Mouse (Mus musculus) hindbrain, embryonic 14.5 days (tissue): ENCODE data around the gene Mrpl37. TPM values are rescaled to one million over a fixed set of nuclear protein-coding genes. Genes with fewer than 3 reads are reported as not detected.

ENCODE experiments used
- ATAC-seq: fragments of 200-750 bp; cut with Nextera tagmentation; 2 replicates; pipeline ENCODE4 v1.8.0; 2017; ENCODE audit warnings: moderate number of reproducible peaks, mild to moderate bottlenecking, moderate TSS enrichment, moderate library complexity; ENCODE audit not compliant: low FRiP score
- DNase-seq: peaks from one replicate; pipeline ENCODE4 v3.0.0-alpha.2; 2015; ENCODE audit warnings: low spot score
- H3K27ac ChIP-seq: fragments of 300-500 bp; sonication (generic); 2 replicates; pipeline ENCODE4 v1.5.1; 2014; ENCODE audit warnings: mild to moderate bottlenecking, moderate library complexity
- H3K27me3 ChIP-seq: fragments of 300-500 bp; sonication (generic); 2 replicates; pipeline ENCODE4 v1.6.1; 2014; ENCODE audit warnings: mild to moderate bottlenecking, low read length, mixed read lengths; ENCODE audit not compliant: control insufficient read depth, insufficient read depth
- H3K36me3 ChIP-seq: fragments of 300-500 bp; sonication (generic); replicated peaks from 2 replicates; pipeline ENCODE4 v1.6.1; 2014; ENCODE audit not compliant: control insufficient read depth, insufficient read depth
- H3K4me1 ChIP-seq: fragments of 300-500 bp; sonication (generic); replicated peaks from 2 replicates; pipeline ENCODE4 v1.6.1; 2014; ENCODE audit warnings: antibody characterized with exemption, low read length, mixed read lengths; ENCODE audit not compliant: control insufficient read depth, insufficient read depth
- H3K4me2 ChIP-seq: fragments of 300-500 bp; sonication (generic); replicated peaks from 2 replicates; pipeline ENCODE4 v1.6.1; 2014; ENCODE audit warnings: mild to moderate bottlenecking, moderate library complexity
- H3K4me3 ChIP-seq: fragments of 300-500 bp; sonication (generic); replicated peaks from 2 replicates; pipeline ENCODE4 v1.5.1; 2014; ENCODE audit warnings: mild to moderate bottlenecking, low read length
- H3K9ac ChIP-seq: fragments of 300-500 bp; sonication (generic); 2 replicates; pipeline ENCODE4 v1.6.1; 2014
- H3K9me3 ChIP-seq: fragments of 300-500 bp; sonication (generic); 2 replicates; pipeline ENCODE4 v1.6.1; 2016; ENCODE audit warnings: low read length; ENCODE audit not compliant: control insufficient read depth
- WGBS: fragments of 180-500 bp; shearing (Covaris S2); extraction: QIAGEN DNeasy Blood & Tissue Kit; methylation state at CpG from one replicate; pipeline ENCODE4 v1.1.7; 2014; 5-methylcytosine and 5-hydroxymethylcytosine counted together
- polyA plus RNA-seq: library from polyadenylated mRNA; unstranded; fragments of >200 nt; fragmentation: Nextera tagmentation; extraction: Ambion mirVana; gene quantifications from 2 replicates; pipeline ENCODE4 v1.2.1, GENCODE M21; 2014

Gene Mrpl37
- polyA plus RNA-seq, 1 experiment from 2014 or later: 86.2 TPM

DNA sequence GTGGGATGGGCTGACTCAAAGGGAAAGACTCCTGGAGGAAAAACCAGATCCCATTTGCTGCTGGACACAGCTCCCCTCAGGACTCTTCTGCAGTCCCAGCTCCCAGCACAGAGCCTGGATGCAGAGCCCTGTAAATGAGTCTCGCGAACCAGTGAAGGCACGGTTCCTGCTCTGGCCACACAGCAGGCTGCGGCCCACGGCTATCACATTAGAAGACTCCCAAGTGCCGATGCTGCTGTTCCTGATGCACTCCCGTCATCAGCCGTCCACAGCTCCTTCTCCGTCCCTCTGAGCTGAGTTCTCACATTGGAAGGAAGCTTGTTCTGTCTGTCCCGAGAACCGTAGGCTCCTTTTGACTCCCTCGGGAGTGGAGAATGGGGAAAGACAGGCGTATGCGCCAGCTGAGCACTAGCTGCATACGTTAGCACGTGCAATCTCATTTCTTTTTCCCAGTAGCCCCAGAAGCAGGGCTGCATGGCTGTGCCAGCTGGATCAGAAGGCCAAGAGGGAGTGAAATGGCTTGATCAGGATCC, 30.2 kb upstream of the Mrpl37 start, which contains the start of gene Cdcp2:
TSS of gene Cdcp2 (plus strand) at position 51 of the 533 bp plus-strand sequence.
- Histone ChIP-seq H3K4me2 (no peak within 1 kb of the TSS), H3K9ac (no peak within 1 kb of the TSS), H3K36me3 (no peaks in the 10 kb centered on the region), H3K27ac (no peak within 1 kb of the TSS), H3K27me3 (no peaks in the 10 kb centered on the region), H3K4me3 (no peak within 1 kb of the TSS), H3K4me1 (peaks cover 22% of the 10 kb centered on the region), H3K9me3 (no peaks in the 10 kb centered on the region)
- ATAC-seq (no peak), DNase-seq (no peak)
- 20% methylated on average over 16 of the region's 16 CpGs for WGBS

DNA sequence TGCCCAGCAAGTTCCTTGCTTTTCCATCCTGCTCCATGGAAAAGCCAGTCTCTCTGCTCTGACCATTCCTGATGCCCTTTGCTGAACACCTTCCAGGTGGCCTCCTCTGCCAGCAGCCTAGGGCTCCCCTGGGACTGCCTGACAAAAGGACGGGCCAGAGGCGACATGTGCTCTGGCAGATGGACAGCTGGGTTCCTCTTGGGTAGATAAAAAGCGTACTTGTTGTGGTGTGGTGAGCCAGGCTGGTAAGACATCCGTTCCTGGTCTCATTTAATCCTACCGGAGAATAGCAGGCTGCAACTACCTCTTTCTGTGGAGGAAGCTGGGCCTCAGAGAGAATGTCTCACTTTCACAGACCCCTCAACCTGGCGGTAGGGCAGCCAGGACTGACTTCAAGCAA, 29.4 kb upstream of the Mrpl37 start:
- WGBS: 16% methylated on average over 6 of the region's 6 CpGs
- Histone ChIP-seq H3K4me2 (no peak overlapping the region), H3K4me1 (peaks cover 22% of the 10 kb centered on the region), H3K27ac (no peak overlapping the region), H3K9me3 (no peaks in the 10 kb centered on the region), H3K4me3 (no peak overlapping the region), H3K27me3 (no peaks in the 10 kb centered on the region), H3K9ac (no peak overlapping the region), H3K36me3 (no peaks in the 10 kb centered on the region)
- peak; percentile 27 for DNase-seq
- ATAC-seq: no peak

DNA sequence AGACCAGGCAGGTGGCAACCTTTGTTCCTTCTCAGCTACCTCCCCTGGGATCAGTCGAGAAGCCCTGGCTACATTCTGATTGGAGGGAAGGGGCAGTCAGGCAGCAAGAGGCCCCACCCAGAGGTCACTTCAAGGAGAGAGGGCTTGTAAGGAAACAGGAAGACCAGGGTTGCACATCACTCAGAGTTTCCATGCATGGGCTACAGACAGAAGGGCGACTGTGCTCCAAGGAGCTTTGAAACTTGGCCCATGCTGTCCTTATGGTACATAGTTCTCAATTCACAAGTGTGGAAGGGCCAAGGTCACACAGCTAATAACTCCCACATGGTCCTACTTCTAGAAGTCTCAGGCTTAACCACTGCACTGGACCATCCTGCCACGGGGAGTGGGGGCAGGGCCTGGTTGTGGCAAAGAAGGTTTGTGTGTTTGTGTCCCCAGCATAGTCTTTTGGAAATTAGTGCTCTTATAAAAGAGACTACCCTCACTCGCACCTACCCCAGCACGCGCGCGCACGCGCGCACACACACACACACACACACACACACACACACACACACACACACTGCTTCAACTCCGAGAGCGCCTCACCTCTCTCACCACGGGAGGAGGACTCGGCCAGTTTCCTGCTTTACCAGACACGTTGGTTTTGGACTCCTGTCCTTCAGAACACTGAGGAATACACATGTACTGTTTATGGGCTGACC, 28.0 kb upstream of the Mrpl37 start:
- H3K27ac ChIP-seq: no peak overlapping the region
- no peaks in the 10 kb centered on the region for H3K9me3 ChIP-seq
- H3K27me3 ChIP-seq: no peaks in the 10 kb centered on the region
- ATAC-seq (no peak), DNase-seq (no peak)
- 88% methylated on average over 16 of the region's 16 CpGs for WGBS
- H3K4me2 ChIP-seq: no peak overlapping the region
- no peaks in the 10 kb centered on the region for H3K36me3 ChIP-seq
- peaks cover 22% of the 10 kb centered on the region for H3K4me1 ChIP-seq
- H3K4me3 ChIP-seq: no peak overlapping the region
- H3K9ac ChIP-seq: no peak overlapping the region

DNA sequence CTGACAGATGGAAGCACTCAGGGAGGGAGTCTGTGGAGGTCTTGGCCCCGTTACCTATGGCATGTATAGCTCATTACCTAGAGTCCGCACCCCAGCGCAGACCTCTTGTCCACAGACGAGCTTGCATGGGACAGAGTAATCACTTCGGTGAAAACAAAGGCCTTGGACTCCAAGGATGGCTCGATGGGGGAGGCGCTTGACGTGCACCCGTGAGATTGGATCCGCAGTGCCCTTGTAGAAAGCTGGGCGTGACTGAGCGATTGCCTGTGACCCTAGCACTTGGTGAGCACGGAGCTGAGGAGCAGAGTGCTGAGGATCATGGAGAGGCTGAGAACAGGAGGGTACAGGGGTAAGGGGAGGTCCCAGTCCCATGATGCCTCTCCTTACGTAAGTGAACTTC, 25.0 kb upstream of the Mrpl37 start:
- H3K4me2 ChIP-seq: no peak overlapping the region
- H3K27ac ChIP-seq: no peak overlapping the region
- ATAC-seq (no peak), DNase-seq (no peak)
- H3K9ac ChIP-seq: no peak overlapping the region
- peaks cover 9% of the 10 kb centered on the region for H3K4me1 ChIP-seq
- H3K27me3 ChIP-seq: no peaks in the 10 kb centered on the region
- H3K36me3 ChIP-seq: no peaks in the 10 kb centered on the region
- no peaks in the 10 kb centered on the region for H3K9me3 ChIP-seq
- no peak overlapping the region for H3K4me3 ChIP-seq
- 86% methylated on average over 14 of the region's 14 CpGs for WGBS

DNA sequence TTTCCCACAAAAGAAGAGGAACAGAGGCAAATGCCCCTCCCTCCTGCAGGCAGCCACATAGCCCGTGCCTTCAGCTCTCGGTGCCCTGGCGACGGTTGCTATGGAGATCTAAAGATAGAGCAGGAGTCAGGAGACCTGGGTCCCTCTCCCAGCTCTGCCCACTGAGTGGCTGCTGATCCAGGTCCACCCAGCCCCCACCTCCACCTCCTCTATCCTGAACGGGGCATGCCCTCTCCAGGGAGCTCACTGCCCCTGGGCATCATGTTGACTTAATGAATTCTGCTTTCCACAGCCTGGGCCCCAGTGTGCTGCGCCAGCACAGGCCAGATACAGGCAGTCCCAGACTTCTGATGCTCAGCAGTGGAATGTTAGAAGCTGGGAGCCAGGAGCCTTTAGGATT, 18.2 kb upstream of the Mrpl37 start:
- H3K4me1 ChIP-seq: peaks cover 15% of the 10 kb centered on the region
- WGBS: 5% methylated on average over 6 of the region's 6 CpGs
- no peaks in the 10 kb centered on the region for H3K27me3 ChIP-seq
- H3K27ac ChIP-seq: peak overlapping the region; percentile 75
- H3K9ac ChIP-seq: no peak overlapping the region
- ATAC-seq: peak; percentile 90
- no peaks in the 10 kb centered on the region for H3K36me3 ChIP-seq
- peak; percentile 62 for DNase-seq
- H3K4me3 ChIP-seq: no peak overlapping the region
- H3K9me3 ChIP-seq: no peaks in the 10 kb centered on the region
- no peak overlapping the region for H3K4me2 ChIP-seq

DNA sequence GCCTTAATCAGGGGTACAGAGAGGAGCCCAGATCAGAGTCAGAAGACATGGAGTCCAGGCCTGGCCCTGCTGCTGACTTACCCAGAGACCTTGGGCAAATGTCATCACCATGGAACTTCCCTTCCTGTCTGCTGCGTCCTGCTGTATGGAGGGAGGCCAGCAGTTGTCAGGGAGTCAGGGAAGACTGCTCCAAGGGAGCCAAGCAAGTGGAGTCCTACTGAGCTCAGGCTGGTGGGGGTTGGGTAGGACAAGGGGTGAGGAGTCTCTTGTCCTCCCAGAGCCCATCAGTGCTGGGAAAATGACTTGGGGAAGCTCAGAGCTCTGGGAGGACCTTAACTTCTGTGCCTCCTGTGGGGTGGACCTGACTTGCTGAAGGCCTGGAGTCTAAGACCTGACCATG, 17.7 kb upstream of the Mrpl37 start:
- Histone ChIP-seq H3K4me1 (peaks cover 15% of the 10 kb centered on the region), H3K27ac (peak overlapping the region; percentile 75), H3K9me3 (no peaks in the 10 kb centered on the region), H3K36me3 (no peaks in the 10 kb centered on the region), H3K4me3 (no peak overlapping the region), H3K27me3 (no peaks in the 10 kb centered on the region), H3K4me2 (no peak overlapping the region; the same call in 1 of the 2 replicates), H3K9ac (no peak overlapping the region)
- ATAC-seq (peak; percentile 44), DNase-seq (no peak)
- WGBS: 0% methylated on average over 1 of the region's 1 CpGs

- ATAC-seq: no peak
- no peak overlapping the region for H3K9ac ChIP-seq
- H3K27ac ChIP-seq: no peak overlapping the region
- no peak overlapping the region for H3K4me2 ChIP-seq
- H3K4me3 ChIP-seq: no peak overlapping the region
- H3K27me3 ChIP-seq: no peaks in the 10 kb centered on the region
- H3K4me1 ChIP-seq: peaks cover 15% of the 10 kb centered on the region
- H3K9me3 ChIP-seq: no peaks in the 10 kb centered on the region
- H3K36me3 ChIP-seq: no peaks in the 10 kb centered on the region
- WGBS: 80% methylated on average over 3 of the region's 4 CpGs
- DNase-seq: no peak
These were observed 16.5 kb upstream of the Mrpl37 start for GRCm38 (mm10) chr4:107083126-107083525.

GRCm38 (mm10) chr4:107082185-107082584, 15.5 kb upstream of the Mrpl37 start:
- no peak overlapping the region for H3K9ac ChIP-seq
- no peaks in the 10 kb centered on the region for H3K27me3 ChIP-seq
- no peak overlapping the region for H3K4me3 ChIP-seq
- ATAC-seq (no peak), DNase-seq (no peak)
- no peak overlapping the region for H3K27ac ChIP-seq
- no peaks in the 10 kb centered on the region for H3K36me3 ChIP-seq
- no peaks in the 10 kb centered on the region for H3K9me3 ChIP-seq
- WGBS: 92% methylated on average over 3 of the region's 3 CpGs
- H3K4me1 ChIP-seq: peaks cover 15% of the 10 kb centered on the region
- no peak overlapping the region for H3K4me2 ChIP-seq

GRCm38 (mm10) chr4:107079716-107080115, 13.0 kb upstream of the Mrpl37 start:
- ATAC-seq (no peak), DNase-seq (no peak)
- peaks cover 12% of the 10 kb centered on the region for H3K4me1 ChIP-seq
- H3K36me3 ChIP-seq: no peaks in the 10 kb centered on the region
- no peaks in the 10 kb centered on the region for H3K9me3 ChIP-seq
- H3K27ac ChIP-seq: no peak overlapping the region
- H3K4me3 ChIP-seq: no peak overlapping the region
- H3K9ac ChIP-seq: no peak overlapping the region
- H3K4me2 ChIP-seq: no peak overlapping the region
- no peaks in the 10 kb centered on the region for H3K27me3 ChIP-seq
